Mouse (Mus musculus): ENCODE measurements around the gene Gm3594. TPM values are rescaled to one million over a fixed set of nuclear protein-coding genes. Genes with fewer than 3 reads are reported as not detected.

Gm3594 gene
- polyA plus RNA-seq (2015; fragmentation: Illumina TruSeq; extraction: RNeasy Lipid Tissue Mini Kit (QIAGEN cat#74804); ENCODE audit: insufficient read depth, low read depth, low replicate concordance), result not detected

GRCm38 (mm10) chr14:6444511-6444910, at the start of gene Gm3594:
Gene Gm3594 (minus strand): TSS chr14:6444611.

GRCm38 (mm10) chr14:6412382-6412781, 32.0 kb downstream of the Gm3594 start, which contains the start of gene Gm3591:
Gene Gm3591 (minus strand): TSS chr14:6412482.

GRCm38 (mm10) chr14:6390219-6390618, 54.2 kb downstream of the Gm3594 start, which contains the start of gene Gm16440:
Gene Gm16440 (minus strand): TSS chr14:6390319.

Other genes with a start within 250 kb of the Gm3594 start
- gene Gm21560, start 225.3 kb downstream of the Gm3594 start, polyA plus RNA-seq (2015; fragmentation: Illumina TruSeq; extraction: RNeasy Lipid Tissue Mini Kit (QIAGEN cat#74804); ENCODE audit: insufficient read depth, low read depth, low replicate concordance), result not detected
- not detected for gene Gm3411, start 157.4 kb downstream of the Gm3594 start, polyA plus RNA-seq (2015; fragmentation: Illumina TruSeq; extraction: RNeasy Lipid Tissue Mini Kit (QIAGEN cat#74804); ENCODE audit: insufficient read depth, low read depth, low replicate concordance)
- not detected for gene Gm21103, start 139.8 kb downstream of the Gm3594 start, polyA plus RNA-seq (2015; fragmentation: Illumina TruSeq; extraction: RNeasy Lipid Tissue Mini Kit (QIAGEN cat#74804); ENCODE audit: insufficient read depth, low read depth, low replicate concordance)
- not detected for gene Gm3618, start 100.9 kb downstream of the Gm3594 start, polyA plus RNA-seq (2015; fragmentation: Illumina TruSeq; extraction: RNeasy Lipid Tissue Mini Kit (QIAGEN cat#74804); ENCODE audit: insufficient read depth, low read depth, low replicate concordance)
- not detected for gene Gm16440, start 54.3 kb downstream of the Gm3594 start, polyA plus RNA-seq (2015; fragmentation: Illumina TruSeq; extraction: RNeasy Lipid Tissue Mini Kit (QIAGEN cat#74804); ENCODE audit: insufficient read depth, low read depth, low replicate concordance)
- not detected for gene Gm3591, start 32.1 kb downstream of the Gm3594 start, polyA plus RNA-seq (2015; fragmentation: Illumina TruSeq; extraction: RNeasy Lipid Tissue Mini Kit (QIAGEN cat#74804); ENCODE audit: insufficient read depth, low read depth, low replicate concordance)
- gene Gm8356, start 92.7 kb upstream of the Gm3594 start, polyA plus RNA-seq (2015; fragmentation: Illumina TruSeq; extraction: RNeasy Lipid Tissue Mini Kit (QIAGEN cat#74804); ENCODE audit: insufficient read depth, low read depth, low replicate concordance), result not detected
- not detected for gene Gm3629, start 146.0 kb upstream of the Gm3594 start, polyA plus RNA-seq (2015; fragmentation: Illumina TruSeq; extraction: RNeasy Lipid Tissue Mini Kit (QIAGEN cat#74804); ENCODE audit: insufficient read depth, low read depth, low replicate concordance)
- not detected for gene Gm3460, start 177.8 kb upstream of the Gm3594 start, polyA plus RNA-seq (2015; fragmentation: Illumina TruSeq; extraction: RNeasy Lipid Tissue Mini Kit (QIAGEN cat#74804); ENCODE audit: insufficient read depth, low read depth, low replicate concordance)
- gene Gm10251, start 239.6 kb upstream of the Gm3594 start, polyA plus RNA-seq (2015; fragmentation: Illumina TruSeq; extraction: RNeasy Lipid Tissue Mini Kit (QIAGEN cat#74804); ENCODE audit: insufficient read depth, low read depth, low replicate concordance), result not detected